Mouse (Mus musculus): ENCODE measurements at regions not wholly inside any gene's neighbourhood (a gene's known extent, or its start where the extent isn't known, plus 50 kb on each side); places are given as distances from the start of the nearest gene placed in this dataset.

DNA sequence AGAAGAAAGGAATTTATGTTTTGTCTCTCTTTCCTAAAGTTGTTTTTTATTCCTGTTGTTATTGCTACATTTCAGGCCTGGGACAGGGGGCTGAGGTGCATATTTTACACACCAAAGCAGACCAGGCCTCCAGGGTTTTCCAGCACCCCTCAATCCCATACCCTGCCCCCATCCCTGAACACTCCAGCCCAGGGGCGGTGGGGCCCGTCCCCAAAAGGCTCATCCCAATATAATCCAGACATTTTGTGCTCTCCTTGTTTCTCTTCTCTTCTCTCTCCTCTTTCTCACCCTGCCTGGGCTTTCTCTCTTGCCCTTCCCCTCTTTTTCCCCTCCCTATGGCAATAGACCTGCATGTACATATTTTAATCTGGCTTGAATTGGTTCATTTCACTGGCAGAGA is 164.6 kb upstream of the Arl4c start:
- TF ChIP-seq EP300 (IDR thresholded peaks at IDR 0.05; ENCODE audit: low read length) (no peak), POLR2A (IDR thresholded peaks at IDR 0.05; ENCODE audit: low read depth, low read length) (no peak), MYC (IDR thresholded peaks at IDR 0.05; ENCODE audit: low read depth, low read length) (no peak), CTCF (conservative IDR thresholded peaks at IDR 0.05 in 1 of 2, IDR thresholded peaks at IDR 0.05 in 1 of 2; ENCODE audit: low read depth in 2 of 2, low read length in 2 of 2) (no peak), KAT2A (IDR thresholded peaks at IDR 0.05; ENCODE audit: insufficient replicate concordance, low read length) (no peak), NRF1 (IDR thresholded peaks at IDR 0.05; ENCODE audit: low read depth, low read length) (no peak), GABPA (IDR thresholded peaks at IDR 0.05; ENCODE audit: insufficient replicate concordance, low read depth, low read length) (no peak), RCOR1 (conservative IDR thresholded peaks at IDR 0.05; ENCODE audit: low read depth, low read length) (no peak), USF1 (IDR thresholded peaks at IDR 0.05; ENCODE audit: low read depth, low read length) (no peak), IRF4 (IDR thresholded peaks at IDR 0.05; ENCODE audit: low read depth, low read length) (no peak)
